Mouse (Mus musculus) ES-E14 (cell line): ENCODE results near the gene Fam72a.

Source experiments
- CHD2 ChIP-seq: IDR thresholded peaks from 2 replicates; pipeline ENCODE4 v1.6.1; 2014; ENCODE audit warnings: mild to moderate bottlenecking, low read depth, low read length, inconsistent platforms
- HCFC1 ChIP-seq: IDR thresholded peaks from 2 replicates; pipeline ENCODE4 v1.6.1; 2012; ENCODE audit warnings: low read length, inconsistent platforms, borderline replicate concordance; ENCODE audit not compliant: insufficient read depth
- MAFK ChIP-seq: IDR thresholded peaks from 2 replicates; pipeline ENCODE4 v1.6.1; 2014; ENCODE audit warnings: mild to moderate bottlenecking, low read depth, low read length, inconsistent platforms; ENCODE audit not compliant: insufficient read depth
- ZC3H11A ChIP-seq: IDR thresholded peaks from 2 replicates; pipeline ENCODE4 v1.6.1; 2012; ENCODE audit warnings: low read depth, mild to moderate bottlenecking, inconsistent platforms, low read length, borderline replicate concordance

GRCm38 (mm10) chr1:131562081-131562480 lies 34.4 kb downstream of the Fam72a start:
- no peak for TF ChIP-seq ZC3H11A
- TF ChIP-seq HCFC1, result no peak
- no peak for TF ChIP-seq CHD2
- no peak for TF ChIP-seq MAFK
